Mouse (Mus musculus) thymus, adult 2 months (tissue): ENCODE data around the gene Dstyk.

ENCODE experiments used
- CTCF ChIP-seq: fragments of 200-500 bp; IDR thresholded peaks from 2 replicates; pipeline ENCODE4 v1.5.1; 2012; ENCODE audit warnings: mild to moderate bottlenecking, control low read depth, low read length, moderate library complexity, borderline replicate concordance; ENCODE audit not compliant: control insufficient read depth, poor library complexity, insufficient read depth; ENCODE audit errors: extremely low read depth
- POLR2A ChIP-seq: fragments of 200-500 bp; IDR thresholded peaks from 2 replicates; pipeline ENCODE4 v1.6.1; 2012; ENCODE audit warnings: mild to moderate bottlenecking, low read length, control low read depth, moderate library complexity; ENCODE audit not compliant: control insufficient read depth, poor library complexity, insufficient read depth; ENCODE audit errors: extremely low read depth

DNA sequence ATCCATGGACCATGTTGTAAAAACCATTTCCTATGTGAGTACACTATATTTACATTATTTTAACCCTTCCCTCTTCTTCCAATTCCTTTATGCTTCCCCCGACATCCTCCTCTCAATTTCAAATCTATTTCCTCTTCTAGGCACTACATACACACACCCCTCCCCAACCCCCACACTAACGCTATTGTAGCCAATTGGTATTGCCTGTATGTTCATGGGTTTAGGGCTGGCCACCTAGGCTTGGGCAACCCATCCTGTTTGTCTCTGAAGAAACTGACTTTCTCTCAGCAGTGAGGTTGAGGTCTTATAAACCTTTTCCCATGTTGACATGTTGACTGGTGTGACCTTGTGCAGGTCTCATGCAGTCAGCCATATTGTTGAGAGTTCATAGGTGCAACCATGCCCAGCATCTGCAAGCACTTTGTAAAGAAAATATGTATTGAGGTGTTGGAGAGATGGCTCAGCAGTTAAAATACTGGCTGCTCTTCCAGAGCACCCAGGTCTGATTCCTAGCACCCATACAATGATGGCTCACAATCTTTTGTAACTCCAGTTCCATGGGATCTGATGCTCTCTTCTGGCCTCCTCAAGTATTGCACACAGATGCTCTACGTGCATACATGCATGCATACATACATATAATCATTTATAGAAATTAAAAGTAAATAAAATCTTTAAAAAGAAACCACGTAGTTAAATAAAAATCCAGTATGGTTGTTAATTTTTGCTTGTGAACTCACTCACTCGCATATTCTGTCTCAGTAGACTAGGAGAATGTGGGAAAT, 5.7 kb downstream of the Dstyk start:
- TF ChIP-seq CTCF (no peak), POLR2A (no peak)
